Mouse (Mus musculus) intestine, embryonic 15.5 days (tissue): ENCODE data around the gene Hoxc6. TPM values are rescaled to one million over a fixed set of nuclear protein-coding genes. Genes with fewer than 3 reads are reported as not detected.

ENCODE experiments used
- ATAC-seq: fragments of 200-750 bp; cut with Nextera tagmentation; 2 replicates; pipeline ENCODE4 v1.8.0; 2017; ENCODE audit warnings: moderate TSS enrichment, moderate library complexity
- H3K27ac ChIP-seq: fragments of 300-500 bp; sonication (generic); 2 replicates; pipeline ENCODE4 v1.5.1; 2015; ENCODE audit warnings: mild to moderate bottlenecking, inconsistent platforms
- H3K27me3 ChIP-seq: fragments of 300-500 bp; sonication (generic); replicated peaks from 2 replicates; pipeline ENCODE4 v1.6.1; 2015; ENCODE audit warnings: inconsistent platforms
- H3K36me3 ChIP-seq: fragments of 300-500 bp; sonication (generic); 2 replicates; pipeline ENCODE4 v1.6.1; 2015; ENCODE audit warnings: inconsistent platforms
- H3K4me1 ChIP-seq: fragments of 300-500 bp; sonication (generic); replicated peaks from 2 replicates; pipeline ENCODE4 v1.6.1; 2015; ENCODE audit warnings: inconsistent platforms
- H3K4me2 ChIP-seq: fragments of 300-500 bp; sonication (generic); replicated peaks from 2 replicates; pipeline ENCODE4 v1.6.1; 2015; ENCODE audit warnings: mild to moderate bottlenecking, inconsistent platforms
- H3K4me3 ChIP-seq: fragments of 300-500 bp; sonication (generic); replicated peaks from 2 replicates; pipeline ENCODE4 v1.5.1; 2015; ENCODE audit warnings: inconsistent platforms
- H3K9ac ChIP-seq: fragments of 300-500 bp; sonication (generic); 2 replicates; pipeline ENCODE4 v1.6.1; 2015; ENCODE audit warnings: inconsistent platforms
- H3K9me3 ChIP-seq: fragments of 300-500 bp; sonication (generic); 2 replicates; pipeline ENCODE4 v1.6.1; 2016; ENCODE audit warnings: inconsistent platforms
- WGBS: fragments of 180-500 bp; shearing (Covaris S2); methylation state at CpG from one replicate; pipeline ENCODE4 v1.1.7; 2015; 5-methylcytosine and 5-hydroxymethylcytosine counted together
- polyA plus RNA-seq: library from polyadenylated mRNA; unstranded; fragments of >200 nt; fragmentation: Nextera tagmentation; extraction: Ambion mirVana; gene quantifications from 2 replicates; pipeline ENCODE4 v1.2.1, GENCODE M21; 2015

Hoxc6 gene
- polyA plus RNA-seq, 1 experiment from 2014 or later, result 6.1 TPM

- Histone ChIP-seq H3K9ac (no peak overlapping the region), H3K36me3 (no peaks in the 10 kb centered on the region), H3K27ac (no peak overlapping the region), H3K4me3 (no peak overlapping the region), H3K9me3 (no peaks in the 10 kb centered on the region), H3K4me1 (peaks cover 13% of the 10 kb centered on the region), H3K4me2 (no peak overlapping the region), H3K27me3 (peaks cover 87% of the 10 kb centered on the region)
- ATAC-seq, result no peak
- WGBS, result 13% methylated on average over 2 of the region's 2 CpGs
These were observed 26.1 kb downstream of the Hoxc6 start for GRCm38 (mm10) chr15:103024131-103024530.

- Histone ChIP-seq H3K4me1 (peaks cover 13% of the 10 kb centered on the region), H3K4me3 (no peak overlapping the region), H3K4me2 (peak overlapping the region; percentile 35; the same call in 1 of the 2 replicates), H3K9me3 (no peaks in the 10 kb centered on the region), H3K9ac (no peak overlapping the region), H3K27me3 (peaks cover 78% of the 10 kb centered on the region), H3K36me3 (no peaks in the 10 kb centered on the region), H3K27ac (no peak overlapping the region)
- 22% methylated on average over 43 of the region's 43 CpGs for WGBS
- no peak for ATAC-seq
These were observed 29.5 kb downstream of the Hoxc6 start for GRCm38 (mm10) chr15:103027266-103028235.

- H3K36me3 ChIP-seq, result no peaks in the 10 kb centered on the region
- peaks cover 23% of the 10 kb centered on the region for H3K4me1 ChIP-seq
- WGBS, result 59% methylated on average over 9 of the region's 9 CpGs
- H3K27me3 ChIP-seq, result peaks cover 77% of the 10 kb centered on the region
- no peak for ATAC-seq
- no peak overlapping the region for H3K4me2 ChIP-seq
- no peak overlapping the region for H3K9ac ChIP-seq
- no peak overlapping the region for H3K4me3 ChIP-seq
- no peak overlapping the region for H3K27ac ChIP-seq
- no peaks in the 10 kb centered on the region for H3K9me3 ChIP-seq
These were observed 31.0 kb downstream of the Hoxc6 start for GRCm38 (mm10) chr15:103028916-103029512.

- Histone ChIP-seq H3K4me2 (no peak overlapping the region), H3K27ac (no peak overlapping the region), H3K4me1 (peaks cover 32% of the 10 kb centered on the region), H3K4me3 (no peak overlapping the region), H3K27me3 (peaks cover 76% of the 10 kb centered on the region), H3K9ac (no peak overlapping the region), H3K9me3 (no peaks in the 10 kb centered on the region), H3K36me3 (no peaks in the 10 kb centered on the region)
- no peak for ATAC-seq
- WGBS, result 46% methylated on average over 8 of the region's 8 CpGs
These were observed 32.1 kb downstream of the Hoxc6 start for GRCm38 (mm10) chr15:103030142-103030541.

GRCm38 (mm10) chr15:103032167-103032566, 34.1 kb downstream of the Hoxc6 start:
- 0% methylated on average over 3 of the region's 3 CpGs for WGBS
- Histone ChIP-seq H3K9me3 (no peaks in the 10 kb centered on the region), H3K36me3 (no peaks in the 10 kb centered on the region), H3K27ac (no peak overlapping the region), H3K4me2 (peak overlapping the region; percentile 36; the same call in 1 of the 2 replicates), H3K4me1 (peaks cover 24% of the 10 kb centered on the region), H3K27me3 (peaks cover 77% of the 10 kb centered on the region), H3K4me3 (no peak overlapping the region), H3K9ac (no peak overlapping the region)
- ATAC-seq, result no peak

GRCm38 (mm10) chr15:103032646-103033575, 34.9 kb downstream of the Hoxc6 start:
- 4% methylated on average over 26 of the region's 26 CpGs for WGBS
- H3K9me3 ChIP-seq, result no peaks in the 10 kb centered on the region
- H3K9ac ChIP-seq, result no peak overlapping the region
- H3K36me3 ChIP-seq, result no peaks in the 10 kb centered on the region
- peaks cover 23% of the 10 kb centered on the region for H3K4me1 ChIP-seq
- H3K4me3 ChIP-seq, result no peak overlapping the region
- peak overlapping the region; percentile 17; the same call in 1 of the 2 replicates for H3K27ac ChIP-seq
- H3K27me3 ChIP-seq, result peaks cover 71% of the 10 kb centered on the region
- peak; percentile 52; the same call in 1 of the 2 replicates for ATAC-seq
- H3K4me2 ChIP-seq, result peak overlapping the region; percentile 36

GRCm38 (mm10) chr15:103034043-103034806, 36.2 kb downstream of the Hoxc6 start:
- 4% methylated on average over 24 of the region's 24 CpGs for WGBS
- Histone ChIP-seq H3K4me1 (peaks cover 23% of the 10 kb centered on the region), H3K4me2 (peak overlapping the region; percentile 72), H3K4me3 (peak overlapping the region; percentile 53), H3K27ac (peak overlapping the region; percentile 86), H3K9ac (peak overlapping the region; percentile 71), H3K27me3 (peaks cover 63% of the 10 kb centered on the region), H3K9me3 (no peaks in the 10 kb centered on the region), H3K36me3 (no peaks in the 10 kb centered on the region)
- peak; percentile 69 for ATAC-seq

- H3K4me2 ChIP-seq, result peak overlapping the region; percentile 72
- H3K9ac ChIP-seq, result peak overlapping the region; percentile 71
- H3K4me1 ChIP-seq, result peaks cover 23% of the 10 kb centered on the region
- no peaks in the 10 kb centered on the region for H3K36me3 ChIP-seq
- peaks cover 66% of the 10 kb centered on the region for H3K27me3 ChIP-seq
- peak overlapping the region; percentile 53 for H3K4me3 ChIP-seq
- under 1% methylated on average over 34 of the region's 34 CpGs for WGBS
- peak; percentile 54 for ATAC-seq
- H3K9me3 ChIP-seq, result no peaks in the 10 kb centered on the region
- H3K27ac ChIP-seq, result peak overlapping the region; percentile 86
These were observed 36.9 kb downstream of the Hoxc6 start for GRCm38 (mm10) chr15:103034807-103035547.

GRCm38 (mm10) chr15:103035548-103035881, 37.5 kb downstream of the Hoxc6 start:
- H3K4me2 ChIP-seq, result peak overlapping the region; percentile 72
- H3K27ac ChIP-seq, result peak overlapping the region; percentile 36; the same call in 1 of the 2 replicates
- peak overlapping the region; percentile 71 for H3K9ac ChIP-seq
- ATAC-seq, result no peak
- H3K4me3 ChIP-seq, result peak overlapping the region; percentile 53
- H3K27me3 ChIP-seq, result peaks cover 63% of the 10 kb centered on the region
- no peaks in the 10 kb centered on the region for H3K36me3 ChIP-seq
- peaks cover 23% of the 10 kb centered on the region for H3K4me1 ChIP-seq
- no peaks in the 10 kb centered on the region for H3K9me3 ChIP-seq
- WGBS, result 1% methylated on average over 14 of the region's 14 CpGs

GRCm38 (mm10) chr15:103037579-103037978, 39.5 kb downstream of the Hoxc6 start:
- Histone ChIP-seq H3K4me3 (no peak overlapping the region), H3K4me1 (peaks cover 31% of the 10 kb centered on the region), H3K9me3 (no peaks in the 10 kb centered on the region), H3K27ac (no peak overlapping the region), H3K36me3 (no peaks in the 10 kb centered on the region), H3K27me3 (peaks cover 68% of the 10 kb centered on the region), H3K9ac (no peak overlapping the region), H3K4me2 (no peak overlapping the region)
- ATAC-seq, result no peak
- 28% methylated on average over 1 of the region's 1 CpGs for WGBS
